26 mouse cellular contexts compared by ENCODE assay signal in the genomic region with DNA sequence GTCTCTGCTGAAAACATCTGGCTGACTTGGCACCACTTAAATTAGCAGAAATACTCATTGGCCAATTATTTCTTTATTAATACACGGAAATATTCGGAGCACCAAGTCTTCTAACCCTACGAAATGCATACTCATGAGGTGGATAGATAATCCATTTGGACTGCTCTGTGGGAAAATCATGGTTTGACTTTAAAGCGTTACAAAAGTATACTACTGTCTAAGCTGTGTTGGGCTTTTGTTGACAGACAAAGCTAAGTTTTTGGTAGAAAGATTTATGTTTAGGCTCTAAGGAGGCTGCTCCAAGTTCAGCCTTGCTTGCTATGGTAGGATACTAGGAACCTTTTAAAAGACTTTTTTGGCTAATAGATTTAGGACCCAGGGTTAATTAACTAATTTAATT.
A peak's percentile ranks its signal among the peaks of the same experiment; 100 is the strongest.
DNase-seq lines count a peak whose midpoint lies in the region; ATAC-seq and TF ChIP-seq lines count a peak whose summit lies in the region.
"Had no signal": no experiment of that assay in that cellular context is flagged by ENCODE, and none has a peak within 500 bp of the region (broad histone marks: within the 10 kb centered on the region; RNA-seq: fewer than 3 reads in every experiment).

No protein-coding gene starts in this region.

- H3K27ac ChIP-seq in heart, adult 2 months = no peak overlapping the region
- peak overlapping the region; percentile 81; the same call in 1 of the 2 replicates for H3K27ac ChIP-seq in lung, embryonic 14.5 days (ENCODE audit: low read depth)
- no peak overlapping the region for H3K27ac ChIP-seq in lung, postnatal 0 days (ENCODE audit: low read length)
- H3K27ac ChIP-seq: embryonic facial prominence, embryonic 13.5 days; forebrain, embryonic 12.5 days; forebrain, embryonic 15.5 days; heart, embryonic 13.5 days; hindbrain, embryonic 14.5 days; hindbrain, postnatal 0 days had no signal

- no peak overlapping the region for H3K4me3 ChIP-seq in heart, adult 2 months
- H3K4me3 ChIP-seq in lung, embryonic 14.5 days (ENCODE audit: low read depth, low read length) = no peak overlapping the region
- no peak overlapping the region for H3K4me3 ChIP-seq in lung, adult 2 months (replicated peaks; ENCODE audit: extremely low read depth, low read depth, low read length)
- H3K4me3 ChIP-seq in lung, postnatal 0 days (ENCODE audit: low read depth, low read length) = no peak overlapping the region
- H3K4me3 ChIP-seq: embryonic facial prominence, embryonic 10.5 days; embryonic facial prominence, embryonic 13.5 days; erythroblast, embryonic 14.5 days; forebrain, embryonic 12.5 days; forebrain, embryonic 15.5 days; heart, embryonic 13.5 days had no signal

- peak; percentile 75 for DNase-seq in heart, adult 11 months
- no peak for DNase-seq in heart, adult 2 months
- DNase-seq in lung, embryonic 14.5 days = peak; percentile 55
- DNase-seq in lung, adult 2 months = no peak
- peak; percentile 13 for DNase-seq in lung, postnatal 0 days (ENCODE audit: low spot score)
- DNase-seq in lung, postnatal 36 days = no peak
- DNase-seq in urinary bladder, postnatal 14 days (ENCODE audit: low spot score) = no peak
- DNase-seq: adrenal gland, postnatal 10 days; adrenal gland, postnatal 36 days; B cell, adult 2 months; cerebellum, adult 18-20 months; cerebellum, adult 9-10 months; cerebellum, postnatal 14 days; gastrocnemius, postnatal 25 days; heart, postnatal 4 days had no signal

- H3K4me1 ChIP-seq in heart, adult 2 months (ENCODE audit: control insufficient read depth, insufficient read depth, low read length) = no peaks in the 10 kb centered on the region
- H3K4me1 ChIP-seq in lung, embryonic 14.5 days (ENCODE audit: insufficient read depth) = peaks cover 13% of the 10 kb centered on the region
- H3K4me1 ChIP-seq in lung, adult 2 months (ENCODE audit: control insufficient read depth, insufficient read depth, low read length) = peaks cover 3% of the 10 kb centered on the region; the same call in 1 of the 2 replicates
- H3K4me1 ChIP-seq in lung, postnatal 0 days (ENCODE audit: insufficient read depth, low read depth, low read length) = no peaks in the 10 kb centered on the region
- H3K4me1 ChIP-seq: embryonic facial prominence, embryonic 13.5 days; forebrain, embryonic 15.5 days; heart, embryonic 13.5 days had no signal

- H3K9me3 ChIP-seq in lung, embryonic 14.5 days (ENCODE audit: low read depth, low read length) = no peaks in the 10 kb centered on the region
- H3K9me3 ChIP-seq in lung, postnatal 0 days (ENCODE audit: low read length) = no peaks in the 10 kb centered on the region
- H3K9me3 ChIP-seq: embryonic facial prominence, embryonic 10.5 days; embryonic facial prominence, embryonic 13.5 days; forebrain, embryonic 12.5 days; forebrain, embryonic 15.5 days had no signal

- H3K79me2 ChIP-seq in heart, adult 2 months (replicated peaks; ENCODE audit: control insufficient read depth, insufficient read depth, low read length) = no peaks in the 10 kb centered on the region

- H3K27me3 ChIP-seq in heart, adult 2 months (ENCODE audit: control insufficient read depth, insufficient read depth, low read length) = no peaks in the 10 kb centered on the region
- no peaks in the 10 kb centered on the region for H3K27me3 ChIP-seq in lung, embryonic 14.5 days (ENCODE audit: insufficient read depth, low read length)
- no peaks in the 10 kb centered on the region for H3K27me3 ChIP-seq in lung, postnatal 0 days (replicated peaks; ENCODE audit: insufficient read depth, low read length)
- H3K27me3 ChIP-seq: CH12.LX; embryonic facial prominence, embryonic 13.5 days; forebrain, embryonic 12.5 days; forebrain, embryonic 15.5 days; heart, embryonic 13.5 days; Patski had no signal

- H3K36me3 ChIP-seq in heart, adult 2 months (ENCODE audit: control insufficient read depth, insufficient read depth, low read length) = no peaks in the 10 kb centered on the region
- no peaks in the 10 kb centered on the region for H3K36me3 ChIP-seq in lung, embryonic 14.5 days (ENCODE audit: insufficient read depth)
- H3K36me3 ChIP-seq in lung, postnatal 0 days (ENCODE audit: insufficient read depth, low read length) = no peaks in the 10 kb centered on the region
- H3K36me3 ChIP-seq: embryonic facial prominence, embryonic 10.5 days; embryonic facial prominence, embryonic 13.5 days; forebrain, embryonic 12.5 days; forebrain, embryonic 15.5 days; G1E; heart, embryonic 13.5 days had no signal

- WGBS in heart, adult 2 months = 76% methylated on average over 4 of the region's 4 CpGs
- 24% methylated on average over 4 of the region's 4 CpGs for WGBS in lung, embryonic 14.5 days
- WGBS in lung, adult 2 months = 64% methylated on average over 4 of the region's 4 CpGs
- 45% methylated on average over 4 of the region's 4 CpGs for WGBS in lung, postnatal 0 days

- H3K9ac ChIP-seq in heart, adult 2 months (ENCODE audit: low read depth, low read length) = no peak overlapping the region
- H3K9ac ChIP-seq in lung, embryonic 14.5 days = no peak overlapping the region
- H3K9ac ChIP-seq in lung, postnatal 0 days (replicated peaks; ENCODE audit: low read depth) = no peak overlapping the region
- H3K9ac ChIP-seq: embryonic facial prominence, embryonic 13.5 days; forebrain, embryonic 12.5 days; forebrain, embryonic 15.5 days; heart, embryonic 13.5 days; hindbrain, embryonic 14.5 days had no signal

- intact Hi-C loops in heart, adult 2 months (cut with DNase I) = loop anchor here (5.0 kb wide), 1 partner anchor 223 kb away; no protein-coding TSS in a partner anchor

- ATAC-seq in lung, embryonic 14.5 days (ENCODE audit: insufficient read depth) = 0 out of 2 replicates have a peak, but pooled peaks have one; percentile 52
- ATAC-seq in lung, postnatal 0 days = no peak
- ATAC-seq: forebrain, embryonic 15.5 days; hindbrain, postnatal 0 days; Patski had no signal

- TF ChIP-seq CTCF in heart, adult 2 months (IDR thresholded peaks at IDR 0.05) = no peak
- no peak for TF ChIP-seq CTCF in lung, embryonic 14.5 days (IDR thresholded peaks at IDR 0.05; ENCODE audit: low read depth)
- TF ChIP-seq CTCF in lung, adult 2 months (IDR thresholded peaks at IDR 0.05; ENCODE audit: insufficient read depth, low read length) = no peak
- TF ChIP-seq CTCF in lung, postnatal 0 days (IDR thresholded peaks at IDR 0.05) = no peak

- no peak for TF ChIP-seq POLR2A in heart, adult 2 months (IDR thresholded peaks at IDR 0.05; ENCODE audit: insufficient read depth, low read depth, low read length)
- no peak for TF ChIP-seq POLR2A in lung, adult 2 months (IDR thresholded peaks at IDR 0.05; ENCODE audit: borderline replicate concordance, extremely low read depth, low read depth, low read length)

- no peak overlapping the region for H3K4me2 ChIP-seq in lung, embryonic 14.5 days
- H3K4me2 ChIP-seq in lung, postnatal 0 days (replicated peaks; ENCODE audit: low read depth, low read length) = no peak overlapping the region
- H3K4me2 ChIP-seq: embryonic facial prominence, embryonic 13.5 days; forebrain, embryonic 12.5 days; forebrain, embryonic 15.5 days; heart, embryonic 13.5 days; hindbrain, embryonic 14.5 days had no signal

- TF ChIP-seq EP300 in heart, adult 2 months (IDR thresholded peaks at IDR 0.05; ENCODE audit: insufficient read depth, low read depth, low read length) = no peak
- TF ChIP-seq EP300 in lung, postnatal 0 days (IDR thresholded peaks at IDR 0.05) = no peak

Comparison
In these comparisons a context has a peak if more than half of its experiments do, and no peak if none do; other contexts are left out.
1. DNase-seq: peak in heart, adult 11 months (single experiment), lung, embryonic 14.5 days (single experiment) and lung, postnatal 0 days (single experiment); none in heart, adult 2 months (0 of 2), lung, adult 2 months (single experiment), lung, postnatal 36 days (single experiment) and urinary bladder, postnatal 14 days (single experiment).